Mouse (Mus musculus): ENCODE data around the gene Rgs7.

The Rgs7 gene

GRCm38 (mm10) chr1:175427112-175427511 lies 65.2 kb downstream of the Rgs7 start:
- DNase-seq, result no peak

DNA sequence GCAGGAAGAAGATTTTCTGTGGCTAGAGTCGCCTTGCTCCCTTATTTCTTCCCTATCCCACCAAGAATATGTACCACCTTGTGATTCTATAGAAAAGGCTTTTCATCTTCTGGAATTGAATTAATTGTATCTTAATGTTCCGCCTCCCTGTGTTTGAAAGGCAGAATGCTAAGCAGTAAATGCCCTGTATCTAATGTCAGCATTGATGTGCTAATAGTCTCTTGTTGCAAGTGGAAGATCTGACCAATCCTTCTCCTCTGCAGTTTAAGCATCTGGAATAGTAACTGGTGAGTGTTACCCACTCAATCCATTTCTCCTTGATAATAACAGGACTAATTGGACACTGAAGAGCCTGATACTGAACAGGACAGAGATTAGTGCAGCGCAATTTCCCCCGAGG lies 65.9 kb downstream of the Rgs7 start:
- DNase-seq, result no peak

DNA sequence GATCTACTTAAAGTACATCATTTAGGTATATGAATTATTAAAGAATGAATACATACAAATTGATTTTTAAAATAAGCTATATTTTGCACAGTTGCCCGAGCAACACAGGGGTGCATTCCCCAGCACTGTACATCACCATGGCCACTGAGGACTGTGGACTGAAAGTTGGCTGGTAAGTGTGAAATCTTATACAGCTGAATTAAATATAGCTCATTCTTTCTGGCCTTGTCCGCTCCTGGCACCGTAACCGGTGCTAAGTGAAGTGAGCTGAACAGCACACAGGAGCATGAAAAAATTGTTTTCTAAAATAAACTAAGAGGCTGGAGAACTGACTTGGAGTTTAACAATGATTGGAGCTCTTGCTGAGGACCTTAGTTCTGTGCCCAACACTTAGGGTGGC lies 71.4 kb downstream of the Rgs7 start:
- DNase-seq, result no peak

DNA sequence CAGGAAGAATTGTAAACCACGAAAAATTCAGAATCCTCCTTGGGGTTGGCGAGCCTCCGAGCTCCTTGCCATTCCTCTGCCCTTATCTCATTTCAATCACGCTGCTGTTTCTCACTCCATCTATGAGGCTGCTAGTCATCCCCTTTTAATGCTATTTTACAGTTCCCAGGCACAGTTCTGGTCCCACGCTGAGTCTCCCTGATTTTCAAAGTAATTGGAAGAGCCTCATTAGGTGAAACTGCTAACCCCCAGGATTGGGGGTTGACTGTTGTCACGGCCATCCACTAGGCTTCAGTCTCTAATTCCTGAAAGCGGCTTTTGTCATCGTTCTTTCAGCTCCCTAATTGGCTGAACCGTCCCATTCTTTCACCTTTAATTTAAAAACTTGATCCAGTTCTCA lies 76.6 kb downstream of the Rgs7 start:
- DNase-seq, result no peak

- no peak for DNase-seq
Observed at GRCm38 (mm10) chr1:175410399-175410798, 81.9 kb downstream of the Rgs7 start.

- DNase-seq, result no peak
Observed at GRCm38 (mm10) chr1:175391894-175392293, 100.4 kb downstream of the Rgs7 start.

DNA sequence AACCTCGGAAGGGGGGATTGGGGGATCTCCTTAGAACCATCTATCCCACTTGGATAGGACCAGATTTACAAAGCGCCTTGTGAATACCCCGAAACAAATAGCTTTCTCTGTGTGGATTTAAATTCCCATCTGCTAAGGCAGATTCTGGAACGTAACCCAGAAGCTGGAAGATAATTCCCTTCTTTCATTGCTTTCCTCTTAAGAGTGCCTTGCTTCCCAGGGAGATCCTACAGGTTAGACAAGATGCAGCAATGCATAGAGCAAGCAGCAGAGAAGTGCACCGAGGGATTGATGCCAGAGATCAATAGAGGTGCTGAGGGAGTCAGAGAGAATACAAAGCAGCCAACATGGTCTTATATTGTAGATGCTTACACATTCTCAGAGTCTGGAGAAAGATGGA lies 103.0 kb downstream of the Rgs7 start:
- DNase-seq, result no peak

DNA sequence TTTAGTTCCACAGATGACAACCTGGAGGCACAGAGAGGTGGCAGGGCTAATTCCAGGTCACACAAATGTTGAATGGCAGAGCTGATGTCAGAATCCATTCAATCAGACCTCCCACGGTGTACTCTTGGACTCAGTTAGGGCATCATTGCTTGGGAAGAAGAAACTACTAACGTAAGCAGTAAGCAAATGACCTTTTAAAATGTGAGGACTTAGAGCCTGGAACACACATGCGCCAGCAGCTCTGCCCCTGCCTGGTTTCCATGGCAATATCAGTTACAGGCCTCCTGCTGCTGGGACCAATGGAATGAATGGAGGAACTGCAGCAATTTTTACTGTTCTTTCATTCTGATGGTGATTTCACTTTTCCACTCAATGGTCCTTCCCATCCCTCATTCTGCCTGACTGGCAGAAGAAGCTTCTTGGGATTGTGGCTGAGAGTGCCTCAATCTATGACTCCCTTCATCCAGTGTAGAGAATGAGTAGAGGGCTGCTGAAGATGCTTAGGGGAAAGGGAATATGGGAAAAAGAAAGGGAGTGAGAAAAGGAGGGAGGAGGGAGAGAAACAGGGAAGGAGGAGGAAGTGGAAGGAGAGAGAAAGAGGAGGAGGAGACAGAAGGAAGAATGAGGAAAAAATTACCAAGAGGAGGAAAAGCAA lies 106.6 kb downstream of the Rgs7 start:
- DNase-seq, result peak; percentile 67

GRCm38 (mm10) chr1:175372571-175372970 lies 119.7 kb downstream of the Rgs7 start:
- peak; percentile 68 for DNase-seq

DNA sequence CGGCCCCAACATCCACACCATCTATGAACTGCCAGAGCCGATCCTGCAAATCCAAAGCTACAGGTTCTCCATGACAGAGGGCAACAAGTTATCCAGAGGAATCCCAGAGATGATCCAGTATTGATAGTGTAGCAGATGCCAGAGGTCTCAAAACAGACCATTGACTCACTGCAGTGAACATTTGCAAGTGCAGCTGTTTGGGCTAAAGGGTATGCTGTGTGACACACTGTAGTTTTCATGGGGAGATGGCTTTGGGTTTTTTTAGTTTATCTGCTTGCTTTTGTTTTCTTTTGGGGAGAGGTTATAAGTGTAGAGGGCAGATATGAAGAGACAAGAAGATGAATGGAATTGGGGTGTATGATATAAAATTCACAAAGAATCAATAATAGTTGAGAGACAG lies 124.2 kb downstream of the Rgs7 start:
- DNase-seq, result no peak

- DNase-seq, result peak; percentile 43
Observed at GRCm38 (mm10) chr1:175363606-175364005, 128.7 kb downstream of the Rgs7 start.

- peak; percentile 73 for DNase-seq
Observed at GRCm38 (mm10) chr1:175359411-175360366, 132.6 kb downstream of the Rgs7 start.

DNA sequence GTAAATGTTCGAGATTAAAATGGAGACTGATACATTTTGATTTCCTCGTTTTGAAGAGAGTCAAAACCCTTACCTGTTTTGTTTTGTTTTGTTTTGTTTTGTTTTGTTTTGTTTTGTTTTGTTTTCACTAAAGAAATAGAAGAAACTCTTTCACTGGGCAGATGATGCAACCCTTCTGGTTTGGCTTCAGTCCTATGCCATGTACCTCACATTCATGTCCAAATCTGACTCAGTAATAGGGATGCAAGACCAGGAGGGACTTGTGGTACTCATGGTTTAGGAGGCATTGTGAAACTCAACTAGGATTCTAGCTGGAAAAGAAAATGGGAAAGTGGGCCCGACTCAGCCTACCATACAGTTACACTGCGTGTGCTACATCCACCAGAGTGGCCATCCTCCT lies 139.4 kb downstream of the Rgs7 start:
- DNase-seq, result no peak

DNA sequence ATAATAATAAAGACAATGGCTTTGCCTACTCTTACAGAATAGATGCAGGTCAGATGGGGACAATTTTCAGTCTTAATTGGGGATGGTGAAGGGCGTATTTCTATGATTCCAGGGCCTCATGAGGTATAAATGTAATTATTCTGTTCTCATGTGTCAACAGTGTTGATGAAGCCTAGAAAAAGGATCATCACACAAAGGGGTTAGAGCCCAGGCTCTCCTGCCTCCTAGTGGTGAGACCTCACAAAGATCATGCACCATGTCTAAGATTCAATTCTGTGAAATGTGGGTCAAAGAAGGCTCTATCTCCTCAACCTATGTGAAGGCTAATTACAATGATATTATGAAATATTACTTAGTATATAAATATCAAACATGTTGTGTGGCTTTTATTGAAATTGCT lies 146.1 kb downstream of the Rgs7 start:
- DNase-seq, result no peak

- no peak for DNase-seq
Observed at GRCm38 (mm10) chr1:175336191-175336590, 156.1 kb downstream of the Rgs7 start.

DNA sequence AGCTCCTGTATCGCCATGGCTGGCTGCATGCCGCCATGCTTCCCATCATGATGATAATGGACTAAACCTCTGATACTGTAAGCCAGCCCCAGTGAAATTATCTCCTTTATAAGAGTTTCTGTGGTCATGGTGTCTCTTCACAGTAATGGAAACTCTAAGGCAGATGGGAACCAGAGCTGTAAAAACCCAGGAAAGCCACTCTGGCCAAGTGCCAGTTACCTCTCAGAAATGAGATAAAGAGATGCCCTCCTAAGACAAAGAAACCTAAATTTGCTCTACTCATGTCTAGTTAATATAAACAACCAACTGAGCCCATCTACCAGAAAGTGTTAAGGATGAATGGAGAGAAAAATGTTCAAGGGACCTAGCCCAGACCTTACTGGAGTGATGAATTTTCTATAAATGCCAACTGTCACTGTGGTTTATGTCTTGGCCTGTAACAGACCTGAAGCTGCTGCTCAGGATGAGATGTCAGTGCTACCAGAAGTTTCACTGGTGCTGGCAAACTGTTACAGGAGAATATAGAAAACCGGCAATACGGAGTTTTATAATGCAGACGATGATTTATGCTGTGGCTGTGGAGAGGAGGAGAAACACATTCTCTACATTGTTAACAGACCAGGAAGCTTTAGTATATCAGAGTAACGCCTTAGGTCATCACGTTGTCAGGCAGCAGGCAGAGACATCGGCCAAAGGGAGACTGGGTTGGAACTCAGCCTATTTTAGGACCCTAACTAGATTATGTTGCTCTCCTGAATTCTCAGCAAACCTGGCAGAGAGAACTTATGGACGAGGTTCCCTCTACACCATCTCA lies 159.1 kb downstream of the Rgs7 start:
- peak; percentile 69 for DNase-seq

DNA sequence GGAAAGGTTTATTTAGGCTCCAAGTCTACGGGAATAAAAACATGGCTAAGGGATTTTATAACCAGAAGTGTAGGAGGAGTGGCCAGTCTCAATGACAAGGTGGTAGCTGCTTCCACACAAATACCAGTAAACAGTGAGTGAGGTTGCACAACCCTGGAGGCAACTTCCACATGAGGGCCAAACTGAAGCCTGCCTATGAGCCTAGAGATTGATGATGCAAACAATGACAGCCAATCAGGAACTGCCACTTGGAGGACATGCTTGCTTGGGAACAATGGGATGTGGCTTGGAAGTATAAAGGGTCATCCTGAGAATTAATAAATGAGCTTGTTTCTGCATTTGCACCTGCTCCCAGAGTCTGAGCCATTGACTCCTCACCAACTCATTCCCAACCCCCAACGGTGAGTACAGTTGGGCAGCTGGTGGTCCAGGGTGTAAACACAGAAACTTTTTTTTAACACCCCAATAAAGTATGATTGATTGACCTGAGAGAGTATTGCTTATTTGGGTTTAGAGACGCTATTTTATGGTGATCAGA lies 162.3 kb downstream of the Rgs7 start:
- DNase-seq, result no peak

GRCm38 (mm10) chr1:175322781-175323180 lies 169.5 kb downstream of the Rgs7 start:
- DNase-seq, result no peak

GRCm38 (mm10) chr1:175319205-175319604 lies 173.1 kb downstream of the Rgs7 start:
- DNase-seq, result no peak

DNA sequence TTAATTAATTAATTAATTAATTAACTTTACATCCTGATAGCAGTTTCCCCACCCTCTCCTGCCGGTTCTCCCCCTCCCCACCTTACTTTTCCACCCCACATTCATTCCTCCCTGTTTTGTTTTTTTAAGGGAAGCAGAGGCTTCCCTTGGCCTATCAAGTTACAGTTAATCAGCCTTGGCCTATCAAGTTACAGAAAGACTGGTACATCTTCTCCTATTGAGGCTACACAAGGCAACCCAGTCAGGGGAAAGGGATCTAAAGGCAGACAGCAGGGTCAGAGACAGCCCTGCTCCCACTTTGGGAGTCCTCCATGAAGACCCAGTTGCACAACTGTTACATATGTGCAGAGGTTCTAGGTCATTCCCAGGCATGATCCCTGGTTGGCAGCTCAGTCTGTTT lies 175.0 kb downstream of the Rgs7 start:
- DNase-seq, result no peak

GRCm38 (mm10) chr1:175307604-175308003 lies 184.7 kb downstream of the Rgs7 start:
- DNase-seq, result no peak

DNA sequence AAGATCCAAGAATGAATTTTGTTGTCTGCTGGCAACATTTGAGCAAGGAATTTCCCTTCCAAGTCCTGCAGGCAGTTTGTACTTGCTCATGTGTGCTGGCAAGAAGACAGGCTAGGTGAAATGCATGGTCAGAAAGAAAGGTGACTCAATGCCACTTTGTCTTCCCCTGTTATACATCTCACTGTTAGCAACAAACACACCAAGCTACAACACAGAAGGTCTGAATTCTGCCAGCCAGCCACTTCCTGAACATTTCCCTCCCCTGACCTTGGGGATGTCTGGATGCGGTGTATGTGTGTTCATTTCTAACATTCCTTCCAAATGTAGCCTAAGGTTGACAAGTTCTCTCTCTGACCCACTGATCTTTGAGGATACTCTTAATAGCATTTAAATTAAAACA lies 191.4 kb downstream of the Rgs7 start:
- no peak for DNase-seq

DNA sequence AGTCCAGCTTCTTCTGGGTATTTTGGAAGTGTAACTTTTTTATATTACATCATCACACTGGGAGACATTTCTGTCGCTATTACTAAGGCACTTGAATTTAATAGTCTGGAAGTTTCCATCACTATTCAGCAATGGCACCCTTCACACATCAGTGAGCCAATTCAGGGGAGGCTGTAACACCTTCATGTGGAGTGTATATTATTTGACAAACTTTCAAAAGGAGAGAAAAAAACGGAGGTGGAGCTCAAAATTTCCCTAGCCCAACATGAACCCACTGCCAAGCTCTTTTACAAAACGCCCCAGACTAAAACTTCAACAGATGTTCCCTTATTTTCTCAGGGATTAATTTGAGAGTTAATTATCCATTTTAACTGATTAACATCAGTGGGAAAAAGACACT lies 191.9 kb downstream of the Rgs7 start:
- no peak for DNase-seq
